Mouse (Mus musculus) hindbrain, embryonic 13.5 days (tissue): ENCODE measurements around the gene Gm16429. TPM values are rescaled to one million over a fixed set of nuclear protein-coding genes. Genes with fewer than 3 reads are reported as not detected.
"Not testable (repeated sequence)": the region's sequence is repeated elsewhere in the genome, so short reads cannot be mapped to it uniquely, and the experiment has no call there.

Experiments
- ATAC-seq: fragments of 200-750 bp; cut with Nextera tagmentation; 2 replicates; pipeline ENCODE4 v1.8.0; 2017; ENCODE audit warnings: moderate TSS enrichment; ENCODE audit not compliant: low FRiP score
- H3K27ac ChIP-seq: fragments of 300-500 bp; sonication (generic); 2 replicates; pipeline ENCODE4 v1.5.1; 2015; ENCODE audit warnings: inconsistent platforms, mild to moderate bottlenecking, moderate library complexity
- H3K27me3 ChIP-seq: fragments of 300-500 bp; sonication (generic); 2 replicates; pipeline ENCODE4 v1.6.1; 2015; ENCODE audit warnings: mild to moderate bottlenecking, inconsistent platforms
- H3K36me3 ChIP-seq: fragments of 300-500 bp; sonication (generic); 2 replicates; pipeline ENCODE4 v1.6.1; 2015; ENCODE audit warnings: mild to moderate bottlenecking, inconsistent platforms
- H3K4me1 ChIP-seq: fragments of 300-500 bp; sonication (generic); replicated peaks from 2 replicates; pipeline ENCODE4 v1.6.1; 2015; ENCODE audit warnings: inconsistent platforms
- H3K4me2 ChIP-seq: fragments of 300-500 bp; sonication (generic); 2 replicates; pipeline ENCODE4 v1.6.1; 2015; ENCODE audit warnings: inconsistent platforms, mild to moderate bottlenecking, moderate library complexity
- H3K4me3 ChIP-seq: fragments of 300-500 bp; sonication (generic); 2 replicates; pipeline ENCODE4 v1.5.1; 2015; ENCODE audit warnings: mild to moderate bottlenecking, inconsistent platforms
- H3K9ac ChIP-seq: fragments of 300-500 bp; sonication (generic); 2 replicates; pipeline ENCODE4 v1.6.1; 2015; ENCODE audit warnings: mild to moderate bottlenecking, inconsistent platforms
- H3K9me3 ChIP-seq: fragments of 300-500 bp; sonication (generic); 2 replicates; pipeline ENCODE4 v1.6.1; 2016; ENCODE audit warnings: inconsistent platforms
- WGBS: fragments of 180-500 bp; shearing (Covaris S2); methylation state at CpG from one replicate; pipeline ENCODE4 v1.1.7; 2015; 5-methylcytosine and 5-hydroxymethylcytosine counted together
- polyA plus RNA-seq: library from polyadenylated mRNA; unstranded; fragments of >200 nt; fragmentation: Nextera tagmentation; extraction: Ambion mirVana; gene quantifications from 2 replicates; pipeline ENCODE4 v1.2.1, GENCODE M21; 2015

Gm16429 gene
- not detected in 2 replicates for polyA plus RNA-seq

GRCm38 (mm10) chr5:93928952-93929351 is at the start of gene Gm16429:
Gm16429 (minus strand) TSS chr5:93929052.
- H3K4me1 ChIP-seq, H3K4me2 ChIP-seq, H3K27ac ChIP-seq, H3K9ac ChIP-seq, H3K4me3 ChIP-seq, H3K27me3 ChIP-seq, H3K9me3 ChIP-seq, H3K36me3 ChIP-seq, ATAC-seq: not testable (repeated sequence)
- no CpG with 5 or more reads among the region's 1 CpGs for WGBS

Other genes with a start within 250 kb of the Gm16429 start
- gene Gm7792, start 85.3 kb downstream of the Gm16429 start, polyA plus RNA-seq = not detected in 2 replicates
- not detected in 2 replicates for gene BC061212, start 141.5 kb upstream of the Gm16429 start, polyA plus RNA-seq
- gene Gm6351, start 147.3 kb upstream of the Gm16429 start, polyA plus RNA-seq = not detected in 2 replicates